Mouse (Mus musculus): ENCODE data around the gene Zfp874b.

DNA sequence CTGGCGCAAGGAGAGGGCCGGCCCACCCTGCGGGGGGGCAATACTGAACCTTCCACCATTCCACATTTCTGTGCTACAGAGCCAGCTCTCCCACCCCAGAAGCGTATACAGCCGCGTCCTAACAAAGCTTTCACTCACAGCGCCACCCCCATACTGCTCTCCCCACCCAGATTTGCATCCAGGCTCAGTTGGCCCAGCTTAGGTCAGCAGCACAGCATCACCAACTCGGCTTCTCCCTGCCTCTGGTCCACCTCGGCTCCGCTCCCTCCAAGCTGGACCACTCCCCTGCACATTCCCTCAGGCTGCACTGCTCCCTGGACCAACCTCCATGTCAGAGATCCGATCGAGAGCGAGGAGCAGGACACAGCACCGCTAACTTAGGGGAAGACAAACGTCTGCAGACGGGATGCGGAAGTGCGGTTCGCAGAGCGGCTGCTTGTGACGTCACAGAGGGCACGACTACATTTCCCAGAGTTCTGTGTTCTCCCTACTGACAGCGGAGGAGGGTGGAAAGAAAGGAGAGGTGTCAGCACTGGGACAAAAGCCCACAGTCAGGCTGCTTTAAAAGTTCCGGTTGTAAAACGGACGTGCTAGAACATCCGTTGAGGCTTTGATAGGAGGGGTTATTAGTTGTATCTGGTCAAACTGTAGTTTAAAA, 41.8 kb upstream of the Zfp874b start, which contains the start of the genes Gm26965 and Zfp87:
- TF ChIP-seq CTCF (IDR thresholded peaks at IDR 0.05; ENCODE audit: extremely low read depth, insufficient read length, insufficient replicate concordance, low read depth, low read length) (no peak), POLR2A (IDR thresholded peaks at IDR 0.05; ENCODE audit: low read depth, low read length) (peak; percentile 58)
